Mouse (Mus musculus) common myeloid progenitor, adult 5-6 weeks (primary cell): ENCODE results near the gene Slc35c2. TPM values are rescaled to one million over a fixed set of nuclear protein-coding genes. Genes with fewer than 3 reads are reported as not detected.

Experiments used
- ATAC-seq: replicated peaks from 2 replicates; pipeline ENCODE4 v1.8.0; 2016; ENCODE audit warnings: low read depth, mild to moderate bottlenecking, moderate TSS enrichment, inconsistent platforms; ENCODE audit not compliant: poor library complexity, severe bottlenecking
- total RNA-seq: library from RNA; stranded (forward); fragments of 200-1000, 187-1606 nt; gene quantifications from 2 replicates; pipeline ENCODE4 v1.2.3, GENCODE M21; 2017

Gene Slc35c2
- 34.9 and 47.0 TPM in 2 replicates for total RNA-seq

DNA sequence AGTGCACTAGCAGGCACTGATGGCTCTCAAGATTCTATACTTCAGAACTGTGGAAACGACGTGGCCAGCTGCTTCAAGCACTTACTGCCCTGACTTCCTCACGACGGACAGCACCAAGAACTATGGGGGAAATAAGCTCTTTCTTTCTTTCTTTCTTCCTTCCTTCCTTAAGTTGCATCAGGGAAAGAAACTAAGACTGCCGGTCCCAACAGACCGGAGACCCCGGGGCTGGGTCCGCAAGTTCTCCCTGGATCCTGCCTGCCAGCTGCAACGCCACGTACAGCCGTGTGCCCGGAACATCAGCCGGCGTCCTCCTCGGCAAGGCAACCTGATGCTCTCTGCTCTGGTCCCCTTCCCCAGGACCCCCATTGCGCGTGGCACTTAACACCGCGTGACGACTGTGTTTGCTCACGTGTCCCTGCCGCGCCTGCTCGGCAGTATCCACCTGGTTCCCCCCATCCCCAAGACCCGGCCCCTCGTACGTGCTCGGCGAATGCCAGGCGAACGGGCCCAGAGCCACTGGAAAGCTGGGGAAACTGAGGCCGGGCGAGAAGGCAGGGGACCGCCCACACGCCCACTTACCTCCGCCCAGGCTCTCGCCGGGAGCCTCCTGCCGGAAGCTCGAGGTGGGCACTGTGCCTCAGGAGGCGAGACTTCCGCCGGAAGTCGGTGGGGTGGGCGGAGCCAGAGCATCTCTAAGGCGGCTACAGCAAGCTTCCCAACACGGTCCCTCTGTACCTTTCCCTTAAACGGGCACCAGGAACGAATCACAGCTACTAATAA, at the start of gene Slc35c2:
Slc35c2 (minus strand) TSS at position 668 of the 783 bp plus-strand sequence.
- peak; percentile 67 for ATAC-seq

DNA sequence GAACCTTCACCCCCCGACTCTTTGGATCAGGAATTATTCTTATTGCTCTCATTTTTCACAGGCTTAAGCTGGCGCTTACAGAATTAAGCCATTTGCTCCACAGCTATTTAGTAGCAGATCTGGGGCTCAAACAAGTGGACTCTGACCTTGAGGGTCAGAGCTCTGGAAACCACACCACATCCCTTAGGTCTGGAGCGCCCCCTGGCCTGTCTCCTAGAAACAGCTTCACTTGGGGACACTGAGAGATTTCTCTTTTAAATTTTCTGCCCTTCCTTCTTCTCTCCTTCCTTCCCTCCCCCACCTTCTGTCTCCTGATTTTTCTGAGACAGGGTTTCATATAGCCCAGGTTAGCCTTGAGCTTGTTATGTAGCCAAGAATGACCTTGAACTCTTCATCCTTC, 49.5 kb upstream of the Slc35c2 start:
- ATAC-seq, result no peak

DNA sequence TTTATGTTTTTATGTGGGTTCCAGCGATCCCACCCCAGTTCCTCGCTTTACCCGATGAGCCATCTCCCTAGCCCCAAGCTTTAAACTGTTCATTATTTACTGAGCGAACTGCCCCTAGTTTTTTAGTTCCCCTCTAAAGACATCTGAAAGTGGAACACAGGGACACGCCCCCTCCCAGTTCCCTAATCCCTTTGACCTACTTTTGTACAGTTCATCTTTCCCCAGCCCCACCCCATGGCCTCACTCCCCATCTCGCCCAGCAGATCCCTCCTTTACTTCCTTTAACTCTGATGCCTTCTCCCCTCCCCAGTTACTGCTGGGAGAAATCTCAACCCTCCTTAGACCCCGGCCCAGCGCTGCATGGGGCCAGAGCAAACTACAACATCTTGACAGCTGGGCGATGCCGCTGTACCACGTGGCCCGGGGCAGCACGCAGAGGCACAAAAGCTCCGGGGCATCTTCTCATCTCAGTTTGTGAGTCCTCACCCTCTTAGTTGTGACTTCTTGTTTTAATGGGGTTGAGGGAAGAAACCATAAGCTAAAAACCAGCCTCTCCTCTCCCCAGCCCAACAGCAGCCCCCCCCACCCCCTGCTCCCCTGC, 45.0 kb upstream of the Slc35c2 start:
- ATAC-seq, result peak; percentile 40

DNA sequence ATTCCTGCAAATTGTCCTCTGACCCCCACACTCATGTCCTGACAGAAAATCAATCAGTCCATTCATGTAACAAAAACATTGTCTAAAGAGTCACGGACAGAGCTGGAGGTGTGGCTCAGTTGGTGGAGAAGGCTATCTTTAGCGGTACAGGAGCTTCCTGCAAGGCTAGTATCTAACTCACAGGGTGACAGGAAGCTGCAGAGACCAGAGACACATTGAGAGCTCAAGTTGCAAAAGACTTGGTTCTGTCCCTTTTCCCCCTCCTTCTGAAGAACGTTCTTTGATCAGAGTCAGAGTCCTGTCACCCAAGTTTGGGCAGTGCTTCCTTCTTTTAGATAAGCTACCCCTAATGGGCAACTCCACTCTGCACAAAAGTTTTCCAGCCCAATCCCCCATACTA, 42.0 kb upstream of the Slc35c2 start:
- ATAC-seq, result peak; percentile 56

DNA sequence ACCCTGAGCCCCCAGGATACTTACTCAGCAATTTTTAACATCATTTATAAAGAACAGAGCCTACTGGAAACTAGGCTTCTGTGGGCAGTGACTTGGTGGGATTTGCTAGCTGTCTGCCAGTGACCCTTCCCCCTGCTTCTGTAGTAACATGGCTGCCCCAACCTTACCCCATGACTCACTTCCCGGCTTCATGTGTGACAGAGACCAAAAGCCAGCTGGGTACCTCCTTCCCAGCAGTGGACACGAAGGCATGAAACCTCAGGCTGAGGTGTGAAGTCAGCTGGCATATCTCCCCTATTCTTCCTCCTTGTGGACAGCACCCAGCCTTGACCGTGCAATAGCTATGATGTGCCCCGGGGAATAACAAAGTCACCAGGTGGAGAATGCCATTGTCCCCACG, 41.1 kb upstream of the Slc35c2 start:
- no peak for ATAC-seq

DNA sequence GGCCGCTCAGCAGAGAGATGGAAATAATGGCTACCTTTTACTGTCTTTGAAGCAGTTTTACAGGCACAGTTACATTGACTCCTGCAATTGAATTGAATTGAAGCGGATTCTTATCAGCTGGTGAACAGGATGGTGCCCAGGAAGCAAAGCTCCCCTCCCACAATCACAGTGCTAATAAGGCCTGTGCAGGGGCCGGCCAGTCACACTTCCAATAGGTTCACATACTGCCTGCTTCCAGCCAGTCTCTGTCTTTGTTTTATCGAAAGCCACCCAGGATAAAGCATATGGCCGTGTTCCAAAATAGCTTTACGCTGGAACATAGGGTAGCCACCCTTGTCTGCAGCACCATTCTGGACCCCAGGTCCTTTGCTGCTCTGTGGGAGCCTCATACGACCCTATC, 39.7 kb upstream of the Slc35c2 start:
- no peak for ATAC-seq

DNA sequence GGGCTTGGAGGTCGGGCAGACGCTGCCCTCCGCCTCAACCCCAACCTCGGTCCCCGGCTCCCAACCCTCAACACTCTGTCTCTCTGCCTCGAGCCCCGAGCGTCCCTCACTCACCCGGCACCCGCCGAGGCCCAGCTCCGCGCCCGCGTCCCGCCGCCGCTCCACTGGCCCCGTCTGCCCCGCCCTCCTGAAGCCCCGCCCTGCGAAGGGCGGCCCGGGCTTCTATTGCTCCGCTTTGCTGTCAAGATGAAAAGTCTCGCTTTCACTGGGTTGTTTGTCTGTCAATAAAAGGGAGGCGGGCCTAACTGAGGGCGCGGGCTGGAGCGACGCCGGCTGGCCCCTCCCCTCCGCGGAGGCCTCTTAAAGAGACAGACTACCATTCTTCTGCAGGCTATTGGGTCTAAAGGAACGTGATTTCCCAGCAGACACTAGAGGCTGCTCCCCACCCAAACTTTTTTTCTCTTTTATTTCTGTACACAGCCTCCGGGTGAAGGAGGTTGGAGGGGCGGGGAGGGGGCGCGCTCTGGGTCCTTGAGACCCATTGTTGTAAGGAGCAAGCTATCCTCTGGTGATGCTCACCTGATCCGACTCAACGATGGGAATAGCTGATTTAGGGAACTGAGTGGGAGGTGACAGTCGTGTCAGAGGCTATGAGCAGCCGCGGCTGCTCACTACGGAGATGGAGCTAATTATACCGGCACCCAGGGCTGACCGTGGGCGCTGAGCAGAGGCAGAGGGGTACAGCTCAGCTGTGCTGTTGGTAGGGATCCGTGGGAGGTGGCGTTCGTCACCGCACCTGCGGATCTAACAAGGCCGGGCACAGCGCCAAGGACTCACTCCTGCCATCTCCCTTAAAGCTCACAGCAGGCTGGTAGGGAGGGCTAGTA, 38.9 kb upstream of the Slc35c2 start, which contains the start of gene Elmo2:
Elmo2 (minus strand) TSS at position 176 of the 887 bp plus-strand sequence.
- ATAC-seq, result peak; percentile 85

DNA sequence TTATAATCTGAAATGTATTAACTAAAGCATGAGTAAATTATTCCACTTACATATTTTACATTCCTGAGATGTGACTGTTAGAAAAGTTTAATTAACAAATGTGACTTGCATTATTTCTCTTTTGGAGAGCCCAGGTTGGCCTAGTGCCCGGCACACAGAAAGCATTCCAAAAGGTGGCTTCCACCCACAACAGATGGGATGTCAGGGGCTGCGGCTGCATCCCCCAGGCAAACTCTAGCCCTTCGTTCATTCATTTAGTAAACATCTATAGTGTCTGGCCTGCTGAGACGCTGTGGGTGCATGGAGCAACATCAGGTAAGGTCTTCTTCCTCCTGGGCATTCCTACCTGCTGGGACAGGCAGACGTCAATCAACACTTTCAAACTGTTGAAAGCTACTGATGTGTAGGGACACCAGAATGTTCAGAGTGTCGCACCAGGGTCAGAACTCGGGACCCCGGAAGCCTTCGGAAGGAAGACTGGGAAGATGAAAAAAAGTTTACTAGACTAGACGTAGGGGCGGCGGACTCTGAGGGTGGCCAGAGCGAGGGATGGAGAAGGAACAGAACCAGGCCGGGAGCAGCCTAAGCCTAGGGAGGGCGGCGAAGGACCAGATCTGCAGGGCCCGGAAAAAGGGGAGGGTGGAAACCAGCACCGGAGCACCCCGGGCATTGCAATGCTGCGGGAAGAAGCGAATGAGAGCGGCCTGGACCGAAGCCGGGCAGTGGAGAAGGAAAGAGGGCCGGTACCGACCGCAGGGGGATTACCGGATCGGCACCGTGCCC, 38.0 kb upstream of the Slc35c2 start:
- ATAC-seq, result no peak

DNA sequence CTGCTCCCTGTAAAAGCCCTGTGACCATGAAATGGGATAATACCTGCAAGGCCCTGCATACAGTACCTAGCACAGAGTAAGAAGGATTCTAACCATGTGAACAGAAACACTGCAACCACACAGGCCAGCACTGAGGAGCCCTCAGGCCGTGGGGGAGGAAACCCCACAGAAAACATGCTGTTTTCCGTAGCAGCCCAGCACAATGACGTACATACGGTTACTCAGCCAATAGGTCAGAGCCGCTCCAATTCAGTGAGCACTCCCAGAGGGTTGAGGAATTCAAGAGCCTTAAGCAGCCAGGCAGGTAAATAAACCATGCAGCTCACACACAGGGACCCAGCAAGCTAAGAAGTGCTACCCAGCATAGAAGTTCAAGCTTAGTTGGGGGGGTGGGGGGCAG, 36.3 kb upstream of the Slc35c2 start:
- ATAC-seq, result no peak

DNA sequence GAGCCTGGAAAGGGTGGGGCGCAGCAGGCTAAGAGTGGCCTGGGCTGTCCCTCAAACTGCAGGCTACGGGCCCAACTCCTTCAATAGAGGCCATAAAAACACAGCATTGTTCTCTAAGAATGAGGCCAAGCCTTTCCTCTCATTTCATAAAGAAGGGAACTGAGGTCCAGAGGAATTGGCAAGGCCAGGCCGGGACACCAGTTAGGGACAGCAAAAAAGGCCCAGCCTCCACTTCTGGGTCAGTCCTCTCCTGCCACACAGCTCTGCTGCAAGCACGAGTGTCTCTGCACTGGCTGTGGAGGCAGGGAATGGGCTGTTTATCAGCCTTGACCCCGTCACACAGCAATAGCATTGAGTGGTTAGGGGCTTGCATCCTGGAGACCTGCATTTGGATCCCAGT, 35.8 kb upstream of the Slc35c2 start:
- ATAC-seq, result no peak

DNA sequence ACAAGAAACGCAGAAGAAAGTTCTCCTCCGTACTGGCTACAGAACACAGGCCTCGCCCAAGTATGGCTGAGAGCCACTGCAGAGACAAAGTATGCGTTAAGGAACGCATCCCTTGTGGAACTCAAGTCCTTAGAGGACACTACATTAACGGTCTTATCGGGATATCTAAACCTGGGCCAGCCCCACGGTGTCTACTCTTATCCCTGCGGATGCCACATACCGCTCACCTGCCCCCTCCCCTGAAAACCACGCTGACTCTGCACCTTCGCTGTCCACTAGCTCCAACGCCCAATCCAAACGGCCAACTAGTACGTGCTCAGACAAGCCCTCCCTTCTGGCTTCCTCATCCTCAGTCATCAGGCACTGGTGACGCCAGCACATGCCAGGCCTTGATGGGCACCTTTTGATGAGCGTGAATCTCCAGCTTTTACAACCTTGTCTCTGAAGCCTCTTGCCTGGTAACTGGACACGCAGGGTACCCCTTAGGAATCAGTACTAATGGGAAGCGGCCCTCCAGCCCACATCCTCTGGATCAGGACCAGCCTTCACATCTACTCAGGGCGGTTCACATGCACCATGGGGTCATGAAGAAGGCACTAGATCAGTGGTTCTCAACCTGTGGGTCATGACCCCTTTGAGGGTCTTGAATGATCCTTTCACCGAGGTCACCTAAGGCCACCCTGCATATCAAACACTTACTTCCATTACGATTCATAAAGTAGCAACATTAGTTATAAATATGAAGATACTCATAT, 34.5 kb upstream of the Slc35c2 start:
- ATAC-seq, result no peak

DNA sequence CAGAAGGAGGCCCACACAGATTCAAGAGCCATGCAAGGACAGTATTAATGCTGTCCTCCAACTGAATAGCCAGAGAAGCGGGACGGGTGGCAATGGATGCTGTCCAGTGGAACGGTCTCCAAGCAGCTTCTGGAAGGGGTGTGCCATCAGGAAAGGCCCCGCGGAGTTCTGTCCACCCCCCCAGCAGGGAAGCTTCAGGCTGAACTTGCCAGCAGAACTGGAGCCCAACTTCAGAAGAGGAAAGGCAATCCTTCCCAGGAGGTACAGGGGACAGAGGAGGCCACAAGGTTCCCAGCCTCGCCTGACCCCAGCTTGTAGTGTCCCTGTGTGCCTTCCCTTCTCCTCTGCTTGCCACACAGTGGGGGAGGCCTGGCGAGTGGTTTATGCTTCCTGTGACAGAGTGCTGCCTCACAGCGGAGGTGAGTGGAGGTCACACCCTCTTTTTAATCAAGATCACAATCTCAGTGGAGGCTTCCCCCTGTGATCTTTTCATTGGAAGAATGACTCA, 33.8 kb upstream of the Slc35c2 start:
- ATAC-seq, result peak; percentile 26; the same call in 1 of the 2 replicates

DNA sequence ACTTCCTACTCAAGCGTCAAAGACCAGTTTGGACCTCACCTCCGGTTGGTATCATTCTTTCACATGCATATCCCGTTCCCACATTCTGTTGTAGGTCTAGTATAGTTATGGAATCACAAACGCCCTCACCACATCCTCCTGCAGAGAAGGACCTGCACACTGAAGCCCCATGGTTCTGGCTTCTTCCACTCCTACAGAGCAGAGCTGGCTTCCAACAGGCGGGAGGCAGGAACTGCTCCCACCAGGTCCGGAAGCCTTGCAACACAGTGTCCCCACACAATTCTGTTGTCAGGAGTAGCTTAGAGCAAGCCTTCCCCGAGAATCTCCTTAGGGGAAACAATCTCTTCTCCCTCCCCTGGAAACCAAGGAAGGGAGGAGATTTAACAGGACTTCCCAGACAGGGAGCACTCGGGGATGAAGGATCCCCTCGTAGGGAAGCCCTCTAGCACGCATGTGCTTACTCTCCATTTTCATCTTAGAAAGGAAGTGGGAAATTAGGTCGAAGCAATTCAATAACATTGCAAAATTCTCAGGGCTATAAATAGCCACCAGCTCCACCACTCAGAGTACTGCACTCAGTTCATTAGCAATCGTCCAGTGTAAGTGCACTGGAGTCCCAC, 33.0 kb upstream of the Slc35c2 start:
- peak; percentile 48 for ATAC-seq

DNA sequence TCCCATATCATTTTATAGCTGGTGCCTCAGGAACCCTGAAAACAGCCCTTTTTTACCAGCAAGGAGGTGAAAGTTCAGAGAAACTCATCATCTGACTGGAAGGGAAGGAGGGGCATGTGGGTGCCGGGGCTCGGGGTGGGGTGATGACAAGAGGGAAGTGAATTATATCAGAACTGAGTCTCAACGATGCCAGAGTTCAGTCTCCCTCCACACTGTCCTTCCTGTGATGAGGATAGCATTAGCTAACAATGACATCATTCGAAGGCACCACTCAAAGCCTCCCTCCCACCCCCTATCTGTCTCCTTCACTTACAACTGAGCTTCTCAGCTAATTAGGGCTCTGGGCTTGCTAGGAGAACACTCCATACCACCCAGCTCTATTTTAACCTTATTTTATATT, 31.8 kb upstream of the Slc35c2 start:
- peak; percentile 24 for ATAC-seq

DNA sequence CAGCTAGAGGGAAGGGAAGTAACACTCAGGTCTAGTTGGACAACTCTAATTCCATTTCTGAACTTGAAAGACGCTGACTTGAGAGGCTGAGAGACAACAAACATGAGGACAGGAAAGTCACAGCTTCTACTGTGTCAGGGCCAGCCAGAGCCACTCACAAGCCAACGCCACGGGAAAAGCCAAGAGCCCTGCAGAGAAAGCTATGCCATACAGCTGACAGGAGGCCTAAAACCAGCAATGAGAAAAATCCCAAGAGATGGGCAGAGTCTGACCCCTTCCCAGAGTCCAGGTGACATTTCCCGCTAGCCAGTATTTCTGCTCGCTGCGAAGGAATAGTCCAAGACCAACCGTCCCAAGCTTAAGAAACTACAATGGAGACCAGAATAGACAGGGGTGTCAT, 31.3 kb upstream of the Slc35c2 start:
- no peak for ATAC-seq

DNA sequence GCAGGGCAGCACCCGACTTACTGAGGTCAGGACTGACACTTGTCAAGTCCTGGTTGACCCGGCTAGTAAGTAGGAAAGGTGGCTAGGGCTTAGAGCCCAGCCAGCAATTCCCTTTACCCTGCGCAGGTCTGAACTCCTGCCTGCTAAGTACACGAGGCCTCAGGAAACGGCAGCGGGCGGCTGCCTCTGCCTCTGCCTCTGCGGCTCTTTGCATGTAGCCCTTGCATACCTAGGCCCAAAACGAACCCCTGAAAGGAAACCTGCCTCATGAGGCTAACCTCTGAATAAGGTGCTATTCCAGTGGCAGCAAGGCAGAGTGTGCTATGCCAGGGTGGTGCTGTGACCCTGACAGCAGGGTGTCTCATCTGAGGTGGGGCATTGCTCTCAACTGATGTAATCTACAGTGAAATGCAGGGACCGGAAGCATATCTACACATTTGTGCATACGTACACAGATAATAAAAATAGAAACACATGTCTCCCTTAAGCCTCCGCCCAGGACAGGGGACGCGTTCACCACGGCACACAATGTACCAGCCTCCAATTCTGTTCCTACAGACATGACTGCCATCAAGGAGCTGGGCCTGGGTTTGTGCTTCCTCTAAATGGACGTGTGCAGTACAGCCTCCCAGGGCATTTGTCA, 30.1 kb upstream of the Slc35c2 start:
- no peak for ATAC-seq

DNA sequence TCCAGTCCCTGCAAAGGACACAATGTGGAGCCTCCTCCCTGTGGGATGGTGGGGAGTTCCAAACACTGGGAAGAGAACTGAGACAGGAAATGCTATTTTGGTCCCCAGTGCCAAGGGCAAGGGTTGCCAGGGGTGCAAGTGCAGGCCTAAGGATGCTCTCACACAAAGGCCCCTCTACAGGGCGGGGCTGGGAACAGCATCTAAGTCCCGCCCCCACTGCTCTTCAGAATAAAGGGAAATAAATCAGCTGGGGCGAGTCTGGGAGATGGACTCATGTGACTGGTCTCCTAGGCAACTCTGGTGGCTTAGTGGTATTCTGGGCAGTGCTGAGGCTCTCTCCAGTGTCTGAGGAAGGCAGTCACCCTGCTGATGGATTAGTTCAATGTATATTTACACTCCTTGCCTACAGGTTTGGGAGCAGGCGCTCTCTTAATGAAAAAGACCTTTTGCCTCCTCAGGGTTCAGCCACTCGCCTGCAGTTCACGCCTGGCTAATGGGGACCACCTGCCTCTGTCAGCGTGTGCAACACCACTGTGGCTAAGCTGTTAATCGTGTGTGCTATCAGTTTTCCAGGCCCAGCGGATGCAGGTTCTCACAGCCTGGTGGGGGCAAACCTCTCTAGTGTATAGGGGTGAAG, 29.3 kb upstream of the Slc35c2 start:
- ATAC-seq, result peak; percentile 45

DNA sequence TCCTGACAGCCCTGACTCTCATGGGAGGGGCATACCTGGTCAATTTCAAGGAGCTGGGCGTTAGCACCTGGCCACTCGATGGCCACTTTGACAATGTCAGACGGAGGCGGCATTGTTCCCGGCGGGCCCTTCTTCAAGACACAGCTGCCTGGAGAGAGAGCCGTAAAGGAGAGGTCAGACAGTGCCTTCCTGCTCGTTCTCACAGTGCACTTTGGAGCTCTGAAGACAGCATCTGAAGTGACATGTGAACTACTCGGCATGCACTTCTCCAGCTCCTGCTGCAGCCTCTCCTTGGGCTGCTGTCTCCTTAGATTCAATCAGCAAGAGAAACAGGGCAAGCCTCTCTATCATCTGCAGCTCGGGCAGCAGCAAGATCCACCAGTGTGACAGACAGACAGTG, 28.5 kb upstream of the Slc35c2 start:
- ATAC-seq, result no peak
